Mouse (Mus musculus): ENCODE data around the gene Tmem156. TPM values are rescaled to one million over a fixed set of nuclear protein-coding genes. Genes with fewer than 3 reads are reported as not detected.

Gene Tmem156
- polyA plus RNA-seq, 1 experiment from 2014 or later, result 0.13 TPM

DNA sequence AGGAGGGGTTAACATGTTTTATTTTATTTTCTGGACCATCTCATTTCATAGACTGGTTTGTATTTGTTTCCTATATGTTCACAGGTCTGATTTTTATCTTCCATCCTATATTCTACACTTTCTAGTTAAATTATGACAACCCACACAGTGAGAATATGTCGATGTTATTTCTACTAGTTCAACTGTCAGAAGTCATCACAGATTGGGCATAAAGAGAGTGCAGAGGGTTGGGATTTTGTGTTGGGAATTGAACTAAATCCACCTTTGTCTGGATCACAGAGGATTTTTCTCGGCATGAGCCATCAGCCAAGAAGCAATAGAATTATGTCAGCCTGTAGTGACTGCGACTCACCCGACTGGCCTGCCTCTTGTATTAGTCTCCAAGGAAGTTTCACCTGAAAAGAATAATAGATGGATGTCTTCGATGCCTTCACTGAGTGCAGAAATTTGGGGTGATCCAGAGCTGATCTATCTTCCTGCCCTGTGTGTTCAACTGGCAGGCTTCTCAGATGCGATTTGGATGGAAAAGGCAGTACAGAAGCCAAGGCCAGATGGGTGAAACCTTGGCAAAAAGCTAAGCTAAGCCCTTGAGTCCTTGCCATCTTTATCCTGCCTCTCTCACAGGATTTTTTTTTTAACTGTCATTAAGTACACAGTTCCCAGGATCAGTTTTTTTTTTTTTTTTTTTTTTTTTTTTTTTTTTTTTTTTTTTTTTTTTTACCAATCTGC is 46.1 kb downstream of the Tmem156 start:
- H3K27me3 ChIP-seq, result no peaks in the 10 kb centered on the region
- peak; percentile 72 for ATAC-seq (replicated peaks)
- no peaks in the 10 kb centered on the region for H3K36me3 ChIP-seq
- no peak overlapping the region for H3K4me3 ChIP-seq
- peak overlapping the region; percentile 88 for H3K27ac ChIP-seq (replicated peaks)
- H3K9me3 ChIP-seq, result no peaks in the 10 kb centered on the region
- peaks cover 20% of the 10 kb centered on the region for H3K4me1 ChIP-seq
- no peak overlapping the region for H3K9ac ChIP-seq (replicated peaks)
- H3K4me2 ChIP-seq (replicated peaks), result no peak overlapping the region
- 53% methylated on average over 6 of the region's 6 CpGs for whole genome bisulfite sequencing

DNA sequence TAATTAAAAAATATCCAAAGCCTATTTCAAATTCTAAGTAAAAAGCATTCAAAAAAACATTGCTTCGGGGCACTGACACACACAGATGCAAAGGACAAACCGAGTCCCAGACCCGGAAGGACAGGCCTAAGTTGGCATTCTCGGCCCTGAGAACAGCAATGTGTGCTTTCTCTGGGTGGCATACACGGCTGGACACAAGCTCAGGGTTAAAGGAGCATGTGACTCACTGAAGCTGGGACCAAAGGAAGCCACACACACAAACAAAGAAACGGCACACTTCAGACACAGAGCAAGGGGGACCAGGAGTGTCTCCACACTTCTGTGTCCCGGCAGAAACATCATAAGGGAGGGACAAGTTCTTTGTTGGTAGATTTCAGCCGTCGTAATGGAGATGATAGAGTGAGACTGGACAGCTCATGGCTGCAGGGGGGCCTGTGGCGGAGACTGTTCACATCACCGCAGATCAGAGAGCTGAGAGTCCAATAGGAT is 48.5 kb downstream of the Tmem156 start:
- Histone ChIP-seq H3K4me1 (peaks cover 29% of the 10 kb centered on the region), H3K4me3 (no peak overlapping the region), H3K27ac (replicated peaks) (peak overlapping the region; percentile 25; the same call in 1 of the 2 replicates), H3K9ac (replicated peaks) (no peak overlapping the region), H3K27me3 (no peaks in the 10 kb centered on the region), H3K36me3 (no peaks in the 10 kb centered on the region), H3K9me3 (no peaks in the 10 kb centered on the region), H3K4me2 (replicated peaks) (no peak overlapping the region)
- no peak for ATAC-seq (replicated peaks)
- WGBS, result 55% methylated on average over 11 of the region's 11 CpGs

DNA sequence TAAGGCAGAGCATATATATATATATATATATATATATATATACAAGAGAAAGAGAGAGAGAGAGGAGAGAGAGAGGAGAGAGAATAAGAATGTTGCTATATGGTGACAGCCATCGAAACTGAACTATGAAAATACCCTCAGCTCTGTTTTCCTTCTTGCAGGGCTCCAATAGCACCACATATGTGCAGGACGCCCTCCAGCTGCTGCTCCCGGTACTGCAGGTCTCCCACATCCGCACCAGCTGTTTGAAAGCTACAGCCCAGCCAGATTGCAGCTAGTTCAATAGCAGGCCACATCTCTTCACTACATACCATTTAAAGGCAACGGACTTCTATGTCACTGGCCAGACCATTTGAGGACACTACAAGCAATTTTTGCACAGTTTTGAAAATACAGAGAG is 51.5 kb downstream of the Tmem156 start:
- WGBS, result 67% methylated on average over 5 of the region's 5 CpGs
- Histone ChIP-seq H3K4me2 (replicated peaks) (no peak overlapping the region), H3K9ac (replicated peaks) (no peak overlapping the region), H3K27me3 (no peaks in the 10 kb centered on the region), H3K36me3 (no peaks in the 10 kb centered on the region), H3K4me1 (peaks cover 24% of the 10 kb centered on the region), H3K27ac (replicated peaks) (no peak overlapping the region), H3K4me3 (no peak overlapping the region), H3K9me3 (no peaks in the 10 kb centered on the region)
- ATAC-seq (replicated peaks), result no peak

DNA sequence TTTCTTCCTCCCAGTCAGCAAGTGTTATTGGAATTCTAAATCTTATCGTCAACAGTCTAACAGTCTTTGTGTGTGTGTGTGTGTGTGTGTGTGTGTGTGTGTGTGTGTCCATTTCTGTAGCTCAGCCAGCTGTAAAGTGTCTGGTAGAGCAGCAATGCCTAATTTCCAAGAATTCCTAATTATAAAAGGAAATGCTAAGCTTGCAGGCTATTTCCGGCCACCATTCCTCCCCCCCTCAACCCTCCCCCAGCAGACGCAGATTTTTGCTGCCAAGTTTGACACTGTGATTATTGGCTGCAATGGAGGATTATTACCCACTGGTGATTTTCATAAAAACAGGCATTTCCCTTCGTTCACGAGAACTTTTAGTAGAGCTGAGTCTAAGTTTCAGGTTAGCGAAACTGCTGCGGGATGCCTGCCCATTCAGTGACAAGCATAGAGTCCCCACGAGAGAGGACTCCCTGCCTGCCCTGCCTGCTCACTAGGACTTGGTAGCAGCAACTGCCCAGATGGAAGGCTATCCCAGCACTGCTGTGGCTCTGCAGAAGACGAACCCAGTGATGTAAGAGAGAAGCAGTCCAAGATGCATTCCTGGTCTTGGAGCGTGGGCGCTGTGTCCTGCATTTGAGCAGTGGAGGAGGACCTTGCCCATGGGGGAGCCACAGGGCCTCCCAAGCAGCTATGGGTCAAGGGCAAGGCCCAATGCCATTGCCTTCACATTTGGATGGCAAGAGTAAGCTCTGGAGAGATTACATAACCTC is 52.9 kb downstream of the Tmem156 start:
- ATAC-seq (replicated peaks), result no peak
- H3K9me3 ChIP-seq, result no peaks in the 10 kb centered on the region
- no peak overlapping the region for H3K9ac ChIP-seq (replicated peaks)
- H3K36me3 ChIP-seq, result no peaks in the 10 kb centered on the region
- peaks cover 26% of the 10 kb centered on the region for H3K4me1 ChIP-seq
- H3K27me3 ChIP-seq, result no peaks in the 10 kb centered on the region
- H3K4me2 ChIP-seq (replicated peaks), result no peak overlapping the region
- peak overlapping the region; percentile 66 for H3K27ac ChIP-seq (replicated peaks)
- WGBS, result 48% methylated on average over 11 of the region's 11 CpGs
- H3K4me3 ChIP-seq, result no peak overlapping the region

DNA sequence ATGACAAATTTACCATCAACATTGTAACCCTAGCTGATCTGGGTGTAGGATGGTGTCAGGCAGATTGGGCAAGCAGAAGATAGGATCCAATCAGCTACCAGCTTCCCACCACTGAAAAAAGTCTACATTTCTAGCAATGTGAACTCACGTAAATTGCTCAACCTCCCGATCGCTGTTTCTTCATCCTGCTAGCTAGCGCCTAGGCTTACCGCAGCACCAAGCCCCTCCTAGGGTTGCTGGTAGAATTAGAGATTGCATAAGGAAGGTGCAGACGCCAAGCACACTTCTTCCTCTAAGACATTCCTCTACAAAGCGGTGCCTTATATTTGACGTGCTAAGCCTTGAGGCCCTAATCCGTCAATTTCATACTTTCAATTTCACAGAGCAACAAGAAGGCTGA is 53.6 kb downstream of the Tmem156 start:
- no peak for ATAC-seq (replicated peaks)
- Histone ChIP-seq H3K4me1 (peaks cover 26% of the 10 kb centered on the region), H3K9ac (replicated peaks) (no peak overlapping the region), H3K27ac (replicated peaks) (peak overlapping the region; percentile 66), H3K36me3 (no peaks in the 10 kb centered on the region), H3K9me3 (no peaks in the 10 kb centered on the region), H3K27me3 (no peaks in the 10 kb centered on the region), H3K4me2 (replicated peaks) (no peak overlapping the region), H3K4me3 (no peak overlapping the region)
- 81% methylated on average over 9 of the region's 9 CpGs for WGBS

DNA sequence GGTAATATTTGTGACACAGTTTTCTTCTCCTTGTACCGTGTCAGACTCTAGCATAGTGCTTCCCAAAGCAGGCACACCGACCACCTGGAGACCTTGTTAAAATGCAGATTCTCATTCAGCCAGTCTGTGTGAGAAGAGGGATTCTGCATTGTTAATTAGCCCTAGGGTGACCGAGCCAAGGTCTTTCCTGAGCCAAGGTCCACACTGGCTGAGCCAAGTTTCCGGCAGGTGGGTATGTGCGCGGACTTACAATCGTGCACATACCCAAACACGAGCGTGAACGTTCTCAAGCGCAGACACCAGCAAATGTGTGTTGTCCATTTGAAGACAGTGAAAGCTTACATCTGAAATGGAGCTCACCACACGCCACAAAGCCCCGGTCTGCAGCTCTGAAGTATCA is 55.3 kb downstream of the Tmem156 start:
- peak overlapping the region; percentile 4; the same call in 1 of the 2 replicates for H3K4me2 ChIP-seq (replicated peaks)
- peaks cover 26% of the 10 kb centered on the region for H3K4me1 ChIP-seq
- H3K36me3 ChIP-seq, result no peaks in the 10 kb centered on the region
- H3K9me3 ChIP-seq, result no peaks in the 10 kb centered on the region
- H3K27me3 ChIP-seq, result no peaks in the 10 kb centered on the region
- peak; percentile 76 for ATAC-seq (replicated peaks)
- WGBS, result 30% methylated on average over 13 of the region's 13 CpGs
- H3K4me3 ChIP-seq, result no peak overlapping the region
- no peak overlapping the region for H3K9ac ChIP-seq (replicated peaks)
- peak overlapping the region; percentile 36 for H3K27ac ChIP-seq (replicated peaks)

DNA sequence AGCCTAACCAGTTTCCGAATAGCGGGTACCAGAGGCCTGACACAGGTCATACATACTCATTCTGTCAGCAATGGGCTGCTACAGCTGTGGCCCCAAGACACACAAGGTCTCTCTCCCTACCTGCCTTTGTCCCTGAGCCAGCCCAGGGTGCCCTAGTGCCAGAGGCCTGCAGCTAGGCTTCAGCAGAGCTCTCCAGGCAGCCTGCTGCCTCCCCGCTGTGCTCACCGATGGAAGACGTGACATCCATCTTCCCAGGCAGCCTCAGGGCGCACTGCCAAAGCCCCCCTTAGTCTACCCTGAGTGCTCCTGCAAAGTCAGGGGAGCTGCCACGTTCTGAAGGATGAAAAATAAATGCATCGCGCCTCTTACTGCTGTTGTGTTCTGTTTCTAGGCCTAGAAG is 63.9 kb downstream of the Tmem156 start:
- no peaks in the 10 kb centered on the region for H3K9me3 ChIP-seq
- H3K4me3 ChIP-seq, result no peak overlapping the region
- H3K4me1 ChIP-seq, result peaks cover 11% of the 10 kb centered on the region
- no peaks in the 10 kb centered on the region for H3K27me3 ChIP-seq
- peak; percentile 55 for ATAC-seq (replicated peaks)
- H3K9ac ChIP-seq (replicated peaks), result no peak overlapping the region
- H3K27ac ChIP-seq (replicated peaks), result peak overlapping the region; percentile 38
- no peaks in the 10 kb centered on the region for H3K36me3 ChIP-seq
- 30% methylated on average over 9 of the region's 9 CpGs for whole genome bisulfite sequencing
- no peak overlapping the region for H3K4me2 ChIP-seq (replicated peaks)

DNA sequence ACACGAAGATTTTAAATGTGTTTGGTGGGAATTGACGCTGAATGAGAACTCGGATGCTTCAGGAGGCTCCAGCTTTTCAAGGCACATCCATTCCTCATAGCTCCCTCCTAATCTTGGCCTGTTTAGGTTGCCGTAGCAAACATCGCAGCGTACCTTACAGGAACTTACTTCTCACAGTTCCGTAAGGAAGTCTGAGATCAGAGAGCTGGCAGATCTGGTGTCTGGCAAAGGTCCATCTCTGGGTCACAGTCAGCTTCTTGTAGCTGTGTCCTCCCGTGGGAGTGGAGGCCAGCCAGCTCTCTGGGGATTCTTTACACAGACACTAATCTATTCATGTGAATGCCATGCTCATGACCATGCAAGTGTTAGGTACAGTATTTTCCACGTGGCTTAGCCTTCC is 65.2 kb downstream of the Tmem156 start:
- H3K4me1 ChIP-seq, result peaks cover 11% of the 10 kb centered on the region
- H3K27ac ChIP-seq (replicated peaks), result no peak overlapping the region
- WGBS, result 56% methylated on average over 9 of the region's 9 CpGs
- H3K36me3 ChIP-seq, result no peaks in the 10 kb centered on the region
- no peak for ATAC-seq (replicated peaks)
- no peak overlapping the region for H3K4me2 ChIP-seq (replicated peaks)
- no peaks in the 10 kb centered on the region for H3K27me3 ChIP-seq
- H3K9ac ChIP-seq (replicated peaks), result no peak overlapping the region
- H3K4me3 ChIP-seq, result no peak overlapping the region
- no peaks in the 10 kb centered on the region for H3K9me3 ChIP-seq

DNA sequence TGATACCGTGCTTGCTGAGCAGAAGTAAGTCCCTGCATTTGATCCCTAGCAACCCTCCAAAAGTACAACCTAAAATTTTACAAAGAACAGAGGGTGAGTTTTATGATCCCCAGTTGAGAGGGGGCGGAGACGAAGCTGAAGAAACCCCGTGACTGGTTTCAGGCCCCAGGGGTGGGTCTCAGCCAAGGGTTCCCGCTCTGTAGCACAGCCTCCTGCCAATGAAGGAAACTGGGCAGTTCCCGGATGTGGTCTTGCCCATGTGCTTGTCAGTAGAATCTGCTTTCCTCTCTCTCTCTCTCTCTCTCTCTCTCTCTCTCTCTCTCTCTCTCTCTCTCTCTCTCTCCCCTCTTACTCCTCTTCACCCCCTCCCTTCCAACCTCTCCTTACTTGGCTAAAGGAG is 66.0 kb downstream of the Tmem156 start:
- Histone ChIP-seq H3K4me1 (peaks cover 11% of the 10 kb centered on the region), H3K36me3 (no peaks in the 10 kb centered on the region), H3K4me2 (replicated peaks) (no peak overlapping the region), H3K27ac (replicated peaks) (no peak overlapping the region), H3K4me3 (no peak overlapping the region), H3K27me3 (no peaks in the 10 kb centered on the region), H3K9ac (replicated peaks) (no peak overlapping the region), H3K9me3 (no peaks in the 10 kb centered on the region)
- 55% methylated on average over 6 of the region's 6 CpGs for WGBS
- no peak for ATAC-seq (replicated peaks)

DNA sequence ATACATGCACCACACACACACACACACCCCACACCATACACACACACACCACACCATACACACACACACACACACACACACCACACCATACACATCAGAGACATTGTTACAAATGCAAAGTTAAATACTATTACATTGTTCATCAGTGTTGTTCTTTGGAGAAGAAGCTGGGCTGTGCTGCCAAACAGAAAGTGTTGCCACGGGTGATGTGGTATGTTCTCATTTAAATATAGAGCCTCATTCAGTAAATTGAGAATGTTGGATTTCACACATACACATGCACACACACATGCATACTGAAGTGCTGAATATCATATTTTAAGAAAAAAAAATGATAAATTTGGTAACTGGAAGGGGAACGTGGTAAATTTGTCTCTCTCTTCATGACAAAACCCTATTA is 67.3 kb downstream of the Tmem156 start:
- Histone ChIP-seq H3K4me2 (replicated peaks) (no peak overlapping the region), H3K27me3 (no peaks in the 10 kb centered on the region), H3K27ac (replicated peaks) (no peak overlapping the region), H3K4me3 (no peak overlapping the region), H3K9ac (replicated peaks) (no peak overlapping the region), H3K36me3 (no peaks in the 10 kb centered on the region), H3K4me1 (peaks cover 14% of the 10 kb centered on the region), H3K9me3 (no peaks in the 10 kb centered on the region)
- no peak for ATAC-seq (replicated peaks)
- WGBS, result 67% methylated on average over 2 of the region's 2 CpGs

DNA sequence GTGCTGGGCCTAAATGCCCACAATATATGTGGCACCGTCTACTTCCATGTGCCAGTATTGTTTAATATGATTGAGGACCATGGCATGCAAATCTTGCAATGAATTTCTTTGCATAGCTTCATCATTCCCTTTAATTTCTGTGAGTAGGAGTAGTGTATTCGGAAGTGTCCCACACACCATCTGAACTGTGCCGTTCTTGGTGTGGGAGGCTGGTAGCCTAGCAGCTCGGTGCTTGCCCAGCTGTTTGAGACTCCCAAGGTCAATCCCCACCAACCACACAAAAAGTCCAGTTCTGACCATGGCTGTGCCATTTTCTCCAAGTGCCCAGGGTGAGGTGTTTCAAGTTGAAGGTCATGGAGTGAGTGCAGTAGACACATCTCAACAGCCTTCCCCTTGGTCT is 69.9 kb downstream of the Tmem156 start:
- Histone ChIP-seq H3K27ac (replicated peaks) (no peak overlapping the region), H3K9me3 (no peaks in the 10 kb centered on the region)
- no peak for ATAC-seq (replicated peaks)

DNA sequence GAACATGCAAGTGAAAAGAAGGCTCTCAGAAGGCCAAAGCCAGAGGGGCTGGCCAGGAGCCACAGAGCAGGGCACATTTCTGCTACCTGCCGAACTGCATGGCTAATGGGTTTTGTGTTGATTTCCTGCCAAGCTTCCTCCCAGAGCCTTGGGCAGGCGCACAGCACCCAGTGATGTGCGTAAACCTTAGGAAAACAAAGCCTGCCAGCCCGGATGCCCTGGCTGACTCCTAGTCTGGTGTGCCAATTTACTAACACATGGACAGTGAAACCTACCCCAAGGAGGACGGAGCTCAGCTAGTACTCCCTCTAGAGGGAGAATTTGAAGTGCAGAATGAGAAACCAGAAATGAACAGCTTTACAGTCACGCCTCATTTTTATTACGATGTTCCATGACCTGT is 72.1 kb downstream of the Tmem156 start:
- Histone ChIP-seq H3K36me3 (no peaks in the 10 kb centered on the region), H3K9ac (replicated peaks) (no peak overlapping the region), H3K4me2 (replicated peaks) (no peak overlapping the region), H3K4me1 (peaks cover 6% of the 10 kb centered on the region; the same call in 1 of the 2 replicates), H3K9me3 (no peaks in the 10 kb centered on the region), H3K27me3 (no peaks in the 10 kb centered on the region), H3K27ac (replicated peaks) (0 out of 2 replicates have a peak overlapping the region, but pooled peaks have one; percentile 24), H3K4me3 (no peak overlapping the region)
- peak; percentile 82 for ATAC-seq (replicated peaks)
- 42% methylated on average over 7 of the region's 7 CpGs for WGBS

More for the DNA sequence above, 69.9 kb downstream of the Tmem156 start:
- Histone ChIP-seq H3K4me3 (no peak overlapping the region), H3K9ac (replicated peaks) (no peak overlapping the region), H3K4me2 (replicated peaks) (no peak overlapping the region), H3K4me1 (peaks cover 9% of the 10 kb centered on the region; the same call in 1 of the 2 replicates), H3K36me3 (no peaks in the 10 kb centered on the region), H3K27me3 (no peaks in the 10 kb centered on the region)
- 97% methylated on average over 4 of the region's 4 CpGs for WGBS
